Mouse (Mus musculus): ENCODE results near the gene Mrvi1. TPM values are rescaled to one million over a fixed set of nuclear protein-coding genes. Genes with fewer than 3 reads are reported as not detected.

The Mrvi1 gene
- total and polyA plus RNA-seq, 2 experiments from 2014 or later: 0.88 to 2.7 TPM

GRCm38 (mm10) chr7:110848371-110848770, 133.9 kb downstream of the Mrvi1 start:
- Histone ChIP-seq H3K36me3 (ENCODE audit: insufficient read depth, low read length) (no peaks in the 10 kb centered on the region), H3K4me3 (ENCODE audit: low read depth, low read length) (no peak overlapping the region), H3K4me2 (ENCODE audit: low read depth, low read length, poor library complexity, severe bottlenecking) (no peak overlapping the region), H3K4me1 (ENCODE audit: insufficient read depth, low read length) (no peaks in the 10 kb centered on the region), H3K9ac (replicated peaks; ENCODE audit: low read length, poor library complexity, severe bottlenecking) (no peak overlapping the region), H3K27ac (ENCODE audit: low read depth, low read length) (no peak overlapping the region), H3K27me3 (ENCODE audit: insufficient read depth, low read length) (no peaks in the 10 kb centered on the region), H3K9me3 (ENCODE audit: low read length) (no peaks in the 10 kb centered on the region)
- no peak for TF ChIP-seq CTCF (IDR thresholded peaks at IDR 0.05)
- WGBS: 96% methylated on average over 1 of the region's 1 CpGs
- no peak for DNase-seq (ENCODE audit: low spot score)
- ATAC-seq (ENCODE audit: low FRiP score): no peak

- Histone ChIP-seq H3K4me1 (ENCODE audit: insufficient read depth, low read length) (no peaks in the 10 kb centered on the region), H3K4me3 (ENCODE audit: low read depth, low read length) (no peak overlapping the region), H3K27me3 (ENCODE audit: insufficient read depth, low read length) (no peaks in the 10 kb centered on the region), H3K4me2 (ENCODE audit: low read depth, low read length, poor library complexity, severe bottlenecking) (no peak overlapping the region), H3K27ac (ENCODE audit: low read depth, low read length) (no peak overlapping the region), H3K9ac (replicated peaks; ENCODE audit: low read length, poor library complexity, severe bottlenecking) (no peak overlapping the region), H3K36me3 (ENCODE audit: insufficient read depth, low read length) (no peaks in the 10 kb centered on the region), H3K9me3 (ENCODE audit: low read length) (no peaks in the 10 kb centered on the region)
- no peak for ATAC-seq (ENCODE audit: low FRiP score)
- 85% methylated on average over 2 of the region's 2 CpGs for WGBS
- DNase-seq (ENCODE audit: low spot score): no peak
- no peak for TF ChIP-seq CTCF (IDR thresholded peaks at IDR 0.05)
Measured at GRCm38 (mm10) chr7:110847321-110847720, 134.9 kb downstream of the Mrvi1 start.

DNA sequence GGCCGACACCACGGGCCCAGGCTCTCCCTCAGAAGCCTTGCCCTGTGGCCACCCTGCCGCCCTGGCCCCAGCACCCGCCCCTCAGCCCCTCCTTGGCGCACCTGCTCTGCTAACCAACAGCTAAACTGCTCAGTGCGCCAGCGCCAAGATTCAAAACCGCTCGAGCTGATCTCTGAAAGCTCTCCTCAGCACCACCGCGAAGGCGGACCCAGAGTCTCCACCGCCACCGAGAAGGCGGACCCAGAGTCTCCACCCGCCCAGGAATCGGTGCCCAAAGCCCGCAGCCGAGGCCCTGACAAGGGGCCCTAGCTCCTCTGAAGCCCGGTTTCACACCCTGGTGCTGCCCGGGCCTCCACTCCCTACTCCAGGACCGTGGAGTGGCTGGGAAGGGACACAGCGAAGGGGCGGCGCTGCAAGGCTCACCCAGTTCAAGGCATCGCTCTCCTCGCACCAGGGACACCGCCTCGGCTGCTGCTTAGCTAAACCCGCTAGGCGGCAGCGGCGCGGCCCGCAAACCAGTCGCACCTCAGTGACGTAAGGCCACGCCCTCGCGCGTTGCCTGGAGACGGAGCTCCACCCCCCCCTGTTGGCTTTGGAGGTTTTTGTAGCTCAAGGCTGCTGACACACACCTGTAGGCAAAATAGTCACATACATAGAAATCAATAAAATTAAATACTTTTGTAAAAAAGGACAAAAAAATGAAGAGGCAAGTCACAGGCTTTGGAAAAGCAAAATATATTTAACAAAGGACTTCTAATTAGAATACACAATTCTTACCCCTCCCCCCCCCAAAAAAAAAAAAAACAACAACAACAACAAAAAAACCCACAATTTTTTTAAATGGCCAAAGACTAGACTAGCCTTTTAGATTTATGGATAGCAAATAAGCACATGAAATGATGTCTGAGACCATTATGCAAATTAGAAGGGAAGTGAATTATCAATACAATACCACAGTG, 138.1 kb downstream of the Mrvi1 start, which contains the start of gene Rnf141:
Gene Rnf141, minus strand, starts transcription at position 542 of the 959 bp plus-strand sequence.
- H3K36me3 ChIP-seq (ENCODE audit: insufficient read depth, low read length): no peaks in the 10 kb centered on the region
- no peaks in the 10 kb centered on the region for H3K27me3 ChIP-seq (ENCODE audit: insufficient read depth, low read length)
- H3K9ac ChIP-seq (replicated peaks; ENCODE audit: low read length, poor library complexity, severe bottlenecking): peak within 1 kb of the TSS; percentile 82
- H3K9me3 ChIP-seq (ENCODE audit: low read length): no peaks in the 10 kb centered on the region
- H3K27ac ChIP-seq (ENCODE audit: low read depth, low read length): peak within 1 kb of the TSS; percentile 78
- ATAC-seq (ENCODE audit: low FRiP score) (peak; percentile 93), DNase-seq (ENCODE audit: low spot score) (peak; percentile 96)
- peak within 1 kb of the TSS; percentile 86 for H3K4me2 ChIP-seq (ENCODE audit: low read depth, low read length, poor library complexity, severe bottlenecking)
- peak within 1 kb of the TSS; percentile 90 for H3K4me3 ChIP-seq (ENCODE audit: low read depth, low read length)
- no peaks in the 10 kb centered on the region for H3K4me1 ChIP-seq (ENCODE audit: insufficient read depth, low read length)
- TF ChIP-seq CTCF (IDR thresholded peaks at IDR 0.05): peak; percentile 77
- WGBS: under 1% methylated on average over 42 of the region's 42 CpGs

DNA sequence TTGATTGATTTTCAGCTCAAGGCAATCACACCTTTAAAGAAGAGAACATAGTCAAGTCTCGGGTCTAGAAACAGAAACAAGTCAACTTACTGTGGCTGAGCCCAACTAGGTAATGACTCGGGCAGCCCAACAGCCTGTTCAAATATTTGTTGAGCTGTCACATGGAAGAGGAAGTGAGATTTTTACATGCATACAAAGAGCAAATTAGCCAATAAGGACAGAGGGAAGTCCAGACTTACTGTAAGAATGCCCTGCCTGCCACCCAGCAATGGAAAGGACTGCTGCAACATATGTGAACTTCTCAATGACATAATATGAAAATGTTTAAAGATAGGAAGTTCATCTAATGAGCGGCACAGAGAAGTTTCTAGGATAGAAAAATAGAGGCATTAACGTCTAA, 141.9 kb downstream of the Mrvi1 start:
- TF ChIP-seq CTCF (IDR thresholded peaks at IDR 0.05): no peak
- no peaks in the 10 kb centered on the region for H3K9me3 ChIP-seq (ENCODE audit: low read length)
- H3K4me3 ChIP-seq (ENCODE audit: low read depth, low read length): no peak overlapping the region
- WGBS: 89% methylated on average over 4 of the region's 4 CpGs
- no peaks in the 10 kb centered on the region for H3K27me3 ChIP-seq (ENCODE audit: insufficient read depth, low read length)
- no peaks in the 10 kb centered on the region for H3K4me1 ChIP-seq (ENCODE audit: insufficient read depth, low read length)
- no peak for DNase-seq (ENCODE audit: low spot score)
- H3K4me2 ChIP-seq (ENCODE audit: low read depth, low read length, poor library complexity, severe bottlenecking): no peak overlapping the region
- no peak overlapping the region for H3K27ac ChIP-seq (ENCODE audit: low read depth, low read length)
- no peaks in the 10 kb centered on the region; the same call in 1 of the 2 replicates for H3K36me3 ChIP-seq (ENCODE audit: insufficient read depth, low read length)
- ATAC-seq (ENCODE audit: low FRiP score): no peak
- no peak overlapping the region for H3K9ac ChIP-seq (replicated peaks; ENCODE audit: low read length, poor library complexity, severe bottlenecking)

GRCm38 (mm10) chr7:110834522-110834921, 147.7 kb downstream of the Mrvi1 start:
- Histone ChIP-seq H3K27me3 (ENCODE audit: insufficient read depth, low read length) (no peaks in the 10 kb centered on the region), H3K4me1 (ENCODE audit: insufficient read depth, low read length) (no peaks in the 10 kb centered on the region), H3K4me3 (ENCODE audit: low read depth, low read length) (no peak overlapping the region), H3K36me3 (ENCODE audit: insufficient read depth, low read length) (peaks cover 13% of the 10 kb centered on the region), H3K9me3 (ENCODE audit: low read length) (no peaks in the 10 kb centered on the region), H3K9ac (replicated peaks; ENCODE audit: low read length, poor library complexity, severe bottlenecking) (no peak overlapping the region), H3K4me2 (ENCODE audit: low read depth, low read length, poor library complexity, severe bottlenecking) (no peak overlapping the region), H3K27ac (ENCODE audit: low read depth, low read length) (no peak overlapping the region)
- no peak for ATAC-seq (ENCODE audit: low FRiP score)
- no peak for DNase-seq (ENCODE audit: low spot score)
- WGBS: 67% methylated on average over 3 of the region's 3 CpGs
- no peak for TF ChIP-seq CTCF (IDR thresholded peaks at IDR 0.05)

GRCm38 (mm10) chr7:110834018-110834417, 148.2 kb downstream of the Mrvi1 start:
- Histone ChIP-seq H3K9ac (replicated peaks; ENCODE audit: low read length, poor library complexity, severe bottlenecking) (no peak overlapping the region), H3K36me3 (ENCODE audit: insufficient read depth, low read length) (peaks cover 17% of the 10 kb centered on the region), H3K27ac (ENCODE audit: low read depth, low read length) (no peak overlapping the region), H3K27me3 (ENCODE audit: insufficient read depth, low read length) (no peaks in the 10 kb centered on the region), H3K9me3 (ENCODE audit: low read length) (no peaks in the 10 kb centered on the region), H3K4me1 (ENCODE audit: insufficient read depth, low read length) (no peaks in the 10 kb centered on the region), H3K4me3 (ENCODE audit: low read depth, low read length) (no peak overlapping the region), H3K4me2 (ENCODE audit: low read depth, low read length, poor library complexity, severe bottlenecking) (no peak overlapping the region)
- no peak for DNase-seq (ENCODE audit: low spot score)
- no peak for ATAC-seq (ENCODE audit: low FRiP score)
- WGBS: 97% methylated on average over 1 of the region's 1 CpGs
- TF ChIP-seq CTCF (IDR thresholded peaks at IDR 0.05): no peak

Data from midbrain, postnatal 0 days (tissue).